Mouse (Mus musculus) liver, postnatal 0 days (tissue): Measurements from ENCODE around the gene Ube2m.

ENCODE experiments used
- CTCF ChIP-seq: sonication (generic); IDR thresholded peaks from 2 replicates; pipeline ENCODE4 v1.5.1; 2016; ENCODE audit warnings: antibody characterized with exemption, low read depth
- EP300 ChIP-seq: IDR thresholded peaks from 2 replicates; pipeline ENCODE4 v1.6.1; 2016; ENCODE audit warnings: antibody characterized with exemption, low read depth, mild to moderate bottlenecking

DNA sequence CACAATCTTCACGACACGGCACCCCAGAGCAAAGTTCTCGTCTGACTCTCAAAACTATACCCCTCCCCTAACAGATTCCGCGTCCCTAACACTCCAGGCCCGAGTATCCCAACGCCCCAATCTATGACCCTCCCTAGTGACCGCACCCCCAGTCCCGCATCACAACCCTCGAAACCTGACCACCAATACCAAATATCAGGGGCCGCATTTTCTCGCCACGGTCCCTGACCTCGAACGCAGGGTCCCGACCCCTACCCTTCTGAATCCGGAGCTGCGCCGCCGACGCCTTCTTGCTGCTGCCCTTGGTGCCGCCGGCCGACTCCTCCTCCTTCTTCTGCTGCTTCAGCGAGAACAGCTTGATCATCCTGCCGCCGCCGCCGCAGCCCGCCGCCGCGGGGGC lies 709 bp downstream of the Ube2m start:
- TF ChIP-seq EP300 (no peak), CTCF (no peak)
